Mouse (Mus musculus) MEL (cell line): ENCODE results near the gene Tspan2. TPM values are rescaled to one million over a fixed set of nuclear protein-coding genes. Genes with fewer than 3 reads are reported as not detected.

Source experiments
- DNase-seq: peaks from one replicate; pipeline ENCODE4 v3.0.0; 2011; ENCODE audit warnings: low read depth, low spot score
- H3K27ac ChIP-seq: 2 replicates; pipeline ENCODE4 v1.5.1; 2012; ENCODE audit warnings: low read depth, mild to moderate bottlenecking, control low read depth, low read length, moderate library complexity; ENCODE audit not compliant: control insufficient read depth
- H3K27me3 ChIP-seq, 2 experiments: fragments of 150-350 bp in 1 of 2; sonication (generic) in 1 of 2; 2 replicates each; pipeline ENCODE4 v1.6.1; 2012; ENCODE audit warnings: low read length in 2 of 2, mild to moderate bottlenecking in 2 of 2, improper control_type of control experiment in 1 of 2, moderate library complexity in 1 of 2; ENCODE audit not compliant: insufficient read depth in 2 of 2, control insufficient read depth in 1 of 2
- H3K36me3 ChIP-seq, 2 experiments: 2 replicates each; pipeline ENCODE4 v1.6.1; 2012 to 2014; ENCODE audit warnings: low read length in 2 of 2, improper control_type of control experiment in 1 of 2, inconsistent platforms in 1 of 2, mild to moderate bottlenecking in 1 of 2; ENCODE audit not compliant: insufficient read depth in 2 of 2, control insufficient read depth in 1 of 2
- H3K4me1 ChIP-seq, 2 experiments: fragments of 150-350 bp in 1 of 2; sonication (generic) in 1 of 2; 2 replicates each; pipeline ENCODE4 v1.6.1; 2012; ENCODE audit warnings: low read length in 2 of 2, improper control_type of control experiment in 1 of 2, mild to moderate bottlenecking in 1 of 2; ENCODE audit not compliant: insufficient read depth in 2 of 2, control insufficient read depth in 1 of 2
- H3K4me3 ChIP-seq, 2 experiments: fragments of 150-350 bp in 1 of 2; sonication (generic) in 1 of 2; 2 replicates each; pipeline ENCODE4 v1.5.1; 2012; ENCODE audit warnings: low read depth in 2 of 2, low read length in 2 of 2, mild to moderate bottlenecking in 2 of 2, moderate library complexity in 2 of 2, control low read depth in 1 of 2, improper control_type of control experiment in 1 of 2; ENCODE audit not compliant: control insufficient read depth in 1 of 2, insufficient read depth in 1 of 2
- H3K79me2 ChIP-seq: 2 replicates; pipeline ENCODE4 v1.6.1; 2012; ENCODE audit warnings: mild to moderate bottlenecking, low read length, moderate library complexity; ENCODE audit not compliant: control insufficient read depth, poor library complexity, insufficient read depth
- H3K9ac ChIP-seq: 2 replicates; pipeline ENCODE4 v1.6.1; 2012; ENCODE audit warnings: low read depth, mild to moderate bottlenecking, control low read depth, low read length, moderate library complexity; ENCODE audit not compliant: control insufficient read depth, poor library complexity, severe bottlenecking
- H3K9me3 ChIP-seq: fragments of 150-350 bp; sonication (generic); replicated peaks from 2 replicates; pipeline ENCODE4 v1.6.1; 2012; ENCODE audit warnings: mild to moderate bottlenecking, low read length, improper control_type of control experiment, moderate library complexity; ENCODE audit not compliant: insufficient read depth
- BHLHE40 ChIP-seq: IDR thresholded peaks from 2 replicates; pipeline ENCODE4 v1.6.1; 2012; ENCODE audit warnings: low read depth, mild to moderate bottlenecking, inconsistent platforms, low read length, improper control_type of control experiment, borderline replicate concordance
- CHD1 ChIP-seq: IDR thresholded peaks from 2 replicates; pipeline ENCODE4 v1.6.1; 2012; ENCODE audit warnings: low read depth, mild to moderate bottlenecking, inconsistent platforms, low read length, improper control_type of control experiment
- CHD2 ChIP-seq: IDR thresholded peaks from 2 replicates; pipeline ENCODE4 v1.6.1; 2011; ENCODE audit warnings: low read length, improper control_type of control experiment
- CTCF ChIP-seq, 3 experiments: IDR thresholded peaks in 2 of 3; conservative IDR thresholded peaks in 1 of 3; 2 replicates each; pipeline ENCODE4 v1.5.1; 2011 to 2012; ENCODE audit warnings: low read length in 3 of 3, low read depth in 2 of 3, mild to moderate bottlenecking in 2 of 3, improper control_type of control experiment in 1 of 3, inconsistent platforms in 1 of 3, mixed read lengths in 1 of 3, moderate library complexity in 1 of 3; ENCODE audit not compliant: control insufficient read depth in 1 of 3, insufficient read depth in 1 of 3, poor library complexity in 1 of 3, severe bottlenecking in 1 of 3
- E2F4 ChIP-seq: IDR thresholded peaks from 2 replicates; pipeline ENCODE4 v1.6.1; 2011; ENCODE audit warnings: low read depth, low read length, improper control_type of control experiment, borderline replicate concordance
- EP300 ChIP-seq, 2 experiments: IDR thresholded peaks; 2 replicates each; pipeline ENCODE4 v1.6.1; 2011; ENCODE audit warnings: improper control_type of control experiment in 2 of 2, low read length in 2 of 2, low read depth in 1 of 2, mild to moderate bottlenecking in 1 of 2
- ETS1 ChIP-seq: IDR thresholded peaks from 2 replicates; pipeline ENCODE4 v1.6.1; 2012; ENCODE audit warnings: low read depth, mild to moderate bottlenecking, inconsistent platforms, low read length, improper control_type of control experiment, moderate library complexity
- GATA1 ChIP-seq: IDR thresholded peaks from 2 replicates; pipeline ENCODE4 v1.6.1; 2011; ENCODE audit warnings: low read depth, low read length, improper control_type of control experiment
- HCFC1 ChIP-seq: IDR thresholded peaks from 2 replicates; pipeline ENCODE4 v1.6.1; 2012; ENCODE audit warnings: low read depth, mild to moderate bottlenecking, inconsistent platforms, low read length, improper control_type of control experiment, moderate library complexity
- JUND ChIP-seq: IDR thresholded peaks from 2 replicates; pipeline ENCODE4 v1.6.1; 2011; ENCODE audit warnings: low read depth, mild to moderate bottlenecking, improper control_type of control experiment, low read length
- KAT2A ChIP-seq: conservative IDR thresholded peaks from 2 replicates; pipeline ENCODE4 v1.6.1; 2012; ENCODE audit warnings: low read depth, low read length, improper control_type of control experiment, inconsistent platforms
- MAFK ChIP-seq: IDR thresholded peaks from 2 replicates; pipeline ENCODE4 v1.6.1; 2011; ENCODE audit warnings: low read depth, mild to moderate bottlenecking, low read length, improper control_type of control experiment, borderline replicate concordance
- MAZ ChIP-seq: IDR thresholded peaks from 2 replicates; pipeline ENCODE4 v1.6.1; 2012; ENCODE audit warnings: low read depth, mild to moderate bottlenecking, inconsistent platforms, low read length, improper control_type of control experiment
- MEF2A ChIP-seq: IDR thresholded peaks from 2 replicates; pipeline ENCODE4 v1.6.1; 2014; ENCODE audit warnings: low read depth, mild to moderate bottlenecking, inconsistent platforms, low read length, improper control_type of control experiment; ENCODE audit not compliant: poor library complexity, insufficient replicate concordance, severe bottlenecking; ENCODE audit errors: extremely low read depth
- MYB ChIP-seq: IDR thresholded peaks from 2 replicates; pipeline ENCODE4 v1.6.1; 2011; ENCODE audit warnings: mild to moderate bottlenecking, low read depth, low read length, improper control_type of control experiment
- POLR2A ChIP-seq, 2 experiments: IDR thresholded peaks; 2 replicates each; pipeline ENCODE4 v1.6.1; 2011 to 2012; ENCODE audit warnings: low read length in 2 of 2, mild to moderate bottlenecking in 2 of 2, control low read depth in 1 of 2, improper control_type of control experiment in 1 of 2, low read depth in 1 of 2, moderate library complexity in 1 of 2; ENCODE audit not compliant: control insufficient read depth in 1 of 2, insufficient read depth in 1 of 2, poor library complexity in 1 of 2
- POLR2AphosphoS2 ChIP-seq: IDR thresholded peaks from 2 replicates; pipeline ENCODE4 v1.6.1; 2011; ENCODE audit warnings: low read length, improper control_type of control experiment
- POLR2AphosphoS5 ChIP-seq: IDR thresholded peaks from 2 replicates; pipeline ENCODE4 v1.6.1; 2012; ENCODE audit warnings: low read depth, borderline replicate concordance, mild to moderate bottlenecking, inconsistent platforms, low read length, moderate library complexity, mixed read lengths
- RAD21 ChIP-seq: IDR thresholded peaks from 2 replicates; pipeline ENCODE4 v1.6.1; 2011; ENCODE audit warnings: mild to moderate bottlenecking, low read depth, low read length, improper control_type of control experiment
- RCOR1 ChIP-seq: IDR thresholded peaks from 2 replicates; pipeline ENCODE4 v1.6.1; 2012; ENCODE audit warnings: low read depth, mild to moderate bottlenecking, inconsistent platforms, low read length, improper control_type of control experiment
- SMC3 ChIP-seq: IDR thresholded peaks from 2 replicates; pipeline ENCODE4 v1.6.1; 2011; ENCODE audit warnings: low read depth, low read length, improper control_type of control experiment
- UBTF ChIP-seq: IDR thresholded peaks from 2 replicates; pipeline ENCODE4 v1.6.1; 2012; ENCODE audit warnings: low read depth, mild to moderate bottlenecking, inconsistent platforms, low read length, improper control_type of control experiment, moderate library complexity, borderline replicate concordance; ENCODE audit not compliant: insufficient read depth
- ZC3H11A ChIP-seq: IDR thresholded peaks from 2 replicates; pipeline ENCODE4 v1.6.1; 2012; ENCODE audit warnings: low read depth, mild to moderate bottlenecking, inconsistent platforms, low read length, improper control_type of control experiment
- ZKSCAN1 ChIP-seq: IDR thresholded peaks from 2 replicates; pipeline ENCODE4 v1.6.1; 2012; ENCODE audit warnings: low read depth, mild to moderate bottlenecking, inconsistent platforms, low read length, improper control_type of control experiment, moderate library complexity
- ZMIZ1 ChIP-seq: IDR thresholded peaks from 2 replicates; pipeline ENCODE4 v1.6.1; 2012; ENCODE audit warnings: low read depth, mild to moderate bottlenecking, inconsistent platforms, low read length, improper control_type of control experiment, moderate library complexity
- ZNF384 ChIP-seq: IDR thresholded peaks from 2 replicates; pipeline ENCODE4 v1.6.1; 2012; ENCODE audit warnings: low read depth, mild to moderate bottlenecking, inconsistent platforms, low read length, improper control_type of control experiment
- polyA plus RNA-seq, 2 experiments: library from polyadenylated mRNA; stranded (reverse) in 1 of 2; unstranded in 1 of 2; fragments of >175 nt in 1 of 2; fragments of >200 nt in 1 of 2; gene quantifications; 2 replicates each; pipeline versions ENCODE4 v1.2.1 to v1.2.4; 2012; ENCODE audit warnings: low replicate concordance in 2 of 2, low read depth in 1 of 2; ENCODE audit not compliant: insufficient read length in 2 of 2, insufficient read depth in 1 of 2, missing spikeins in 1 of 2
- total RNA-seq: library from RNA; depleted of rRNA; stranded (reverse); fragments of 300-350 nt; gene quantifications from 2 replicates; pipeline ENCODE4 v1.2.3, GENCODE M21; 2012

Tspan2 gene
- total and polyA plus RNA-seq, 3 experiments = not detected

DNA sequence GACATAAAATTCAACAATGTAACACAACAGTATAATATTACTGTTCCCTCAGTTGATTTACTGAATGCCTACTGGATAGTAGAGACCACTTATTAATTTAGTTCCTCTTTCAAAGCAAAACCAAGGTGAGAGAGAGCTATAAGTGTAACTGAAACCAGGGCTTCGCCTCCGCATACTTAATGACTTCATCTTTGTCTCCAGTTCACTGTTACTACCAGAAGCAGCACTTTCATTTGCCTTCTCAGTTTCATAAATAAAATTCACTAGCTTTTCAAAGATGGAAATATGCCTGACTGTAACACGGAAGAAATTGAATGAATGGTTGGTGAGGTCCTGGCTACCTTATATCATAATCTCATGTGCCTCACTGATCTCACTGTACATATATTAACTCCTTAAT lies 1.3 kb upstream of the Tspan2 start:
- Histone ChIP-seq H3K27me3 (no peaks in the 10 kb centered on the region), H3K36me3 (no peaks in the 10 kb centered on the region), H3K27ac (no peak overlapping the region)
- TF ChIP-seq CHD2 (no peak), E2F4 (no peak), GATA1 (no peak), BHLHE40 (no peak)
- TF ChIP-seq, all 39 proteins: peak for 0
- H3K4me1 ChIP-seq = no peaks in the 10 kb centered on the region
- DNase-seq = no peak
- H3K9me3 ChIP-seq = no peaks in the 10 kb centered on the region
- no peaks in the 10 kb centered on the region for H3K79me2 ChIP-seq
- no peak overlapping the region for H3K9ac ChIP-seq
- H3K4me3 ChIP-seq = no peak overlapping the region

GRCm38 (mm10) chr3:102733936-102734312 lies 405 bp upstream of the Tspan2 start:
- no peaks in the 10 kb centered on the region for H3K36me3 ChIP-seq
- H3K9me3 ChIP-seq = no peaks in the 10 kb centered on the region
- H3K4me3 ChIP-seq = no peak overlapping the region
- no peak for DNase-seq
- TF ChIP-seq POLR2A (IDR thresholded peaks at IDR 0.05; ENCODE audit: control insufficient read depth in 1 of 2, insufficient read depth in 1 of 2, low read depth in 1 of 2, low read length in 2 of 2, poor library complexity in 1 of 2) (no peak), MAZ (no peak), MEF2A (no peak), ZNF384 (no peak), KAT2A (no peak), CTCF (IDR thresholded peaks at IDR 0.05 in 2 of 3, conservative IDR thresholded peaks at IDR 0.05 in 1 of 3; ENCODE audit: control insufficient read depth in 1 of 3, insufficient read depth in 1 of 3, low read depth in 2 of 3, low read length in 3 of 3, poor library complexity in 1 of 3, severe bottlenecking in 1 of 3) (no peak), JUND (no peak), ZKSCAN1 (no peak)
- no peaks in the 10 kb centered on the region for H3K4me1 ChIP-seq
- no peaks in the 10 kb centered on the region for H3K79me2 ChIP-seq
- no peaks in the 10 kb centered on the region for H3K27me3 ChIP-seq
- no peak overlapping the region for H3K9ac ChIP-seq
- H3K27ac ChIP-seq = no peak overlapping the region

GRCm38 (mm10) chr3:102735031-102735558 lies 766 bp downstream of the Tspan2 start:
- H3K4me1 ChIP-seq = no peaks in the 10 kb centered on the region
- H3K79me2 ChIP-seq = no peaks in the 10 kb centered on the region
- no peak overlapping the region for H3K27ac ChIP-seq
- no peak overlapping the region for H3K9ac ChIP-seq
- H3K4me3 ChIP-seq = no peak overlapping the region
- no peaks in the 10 kb centered on the region for H3K27me3 ChIP-seq
- DNase-seq = no peak
- H3K36me3 ChIP-seq = no peaks in the 10 kb centered on the region
- H3K9me3 ChIP-seq = no peaks in the 10 kb centered on the region
- TF ChIP-seq ETS1 (no peak), ZKSCAN1 (no peak), CTCF (IDR thresholded peaks at IDR 0.05 in 2 of 3, conservative IDR thresholded peaks at IDR 0.05 in 1 of 3; ENCODE audit: control insufficient read depth in 1 of 3, insufficient read depth in 1 of 3, low read depth in 2 of 3, low read length in 3 of 3, poor library complexity in 1 of 3, severe bottlenecking in 1 of 3) (no peak), ZC3H11A (no peak), GATA1 (no peak), E2F4 (no peak), RAD21 (no peak), UBTF (no peak), EP300 (IDR thresholded peaks at IDR 0.05; ENCODE audit: low read depth in 1 of 2, low read length in 2 of 2) (no peak), POLR2AphosphoS5 (no peak), JUND (no peak), RCOR1 (no peak), MYB (no peak), SMC3 (no peak), POLR2AphosphoS2 (no peak), ZMIZ1 (no peak), MAFK (no peak), HCFC1 (no peak), CHD1 (no peak)
